Mouse (Mus musculus): ENCODE data around the gene Dffa. TPM values are rescaled to one million over a fixed set of nuclear protein-coding genes. Genes with fewer than 3 reads are reported as not detected.
"Not testable (repeated sequence)": the region's sequence is repeated elsewhere in the genome, so short reads cannot be mapped to it uniquely, and the experiment has no call there.

The Dffa gene
- polyA plus RNA-seq, 1 experiment from 2014 or later = 30.5 TPM

- Histone ChIP-seq H3K9me3 (peaks cover 4% of the 10 kb centered on the region; the same call in 1 of the 2 replicates), H3K27ac (no peak overlapping the region), H3K36me3 (replicated peaks) (peaks cover 100% of the 10 kb centered on the region), H3K27me3 (ENCODE audit: poor library complexity, severe bottlenecking) (no peaks in the 10 kb centered on the region), H3K4me3 (no peak overlapping the region), H3K4me1 (peaks cover 6% of the 10 kb centered on the region; the same call in 1 of the 2 replicates)
- WGBS = 86% methylated on average over 2 of the region's 2 CpGs
- DNase-seq (ENCODE audit: extremely low spot score, low spot score) = no peak
These were observed 55.3 kb downstream of the Dffa start for GRCm38 (mm10) chr4:149159203-149159602.

GRCm38 (mm10) chr4:149159891-149160290, 55.9 kb downstream of the Dffa start:
- no peak overlapping the region for H3K4me3 ChIP-seq
- H3K4me1 ChIP-seq = peaks cover 9% of the 10 kb centered on the region
- no peak for DNase-seq (ENCODE audit: extremely low spot score, low spot score)
- peaks cover 99% of the 10 kb centered on the region for H3K36me3 ChIP-seq (replicated peaks)
- 93% methylated on average over 13 of the region's 13 CpGs for WGBS
- H3K27ac ChIP-seq = no peak overlapping the region
- H3K9me3 ChIP-seq = peaks cover 3% of the 10 kb centered on the region; the same call in 1 of the 2 replicates
- H3K27me3 ChIP-seq (ENCODE audit: poor library complexity, severe bottlenecking) = no peaks in the 10 kb centered on the region

GRCm38 (mm10) chr4:149161166-149161565, 57.2 kb downstream of the Dffa start:
- no peaks in the 10 kb centered on the region for H3K27me3 ChIP-seq (ENCODE audit: poor library complexity, severe bottlenecking)
- H3K4me1 ChIP-seq = peaks cover 21% of the 10 kb centered on the region
- no peak for DNase-seq (ENCODE audit: extremely low spot score, low spot score)
- peaks cover 92% of the 10 kb centered on the region for H3K36me3 ChIP-seq (replicated peaks)
- no peak overlapping the region for H3K27ac ChIP-seq
- WGBS = 94% methylated on average over 6 of the region's 6 CpGs
- no peaks in the 10 kb centered on the region for H3K9me3 ChIP-seq
- no peak overlapping the region for H3K4me3 ChIP-seq

GRCm38 (mm10) chr4:149163196-149163595, 59.2 kb downstream of the Dffa start:
- Histone ChIP-seq H3K9me3 (no peaks in the 10 kb centered on the region), H3K4me1 (peaks cover 33% of the 10 kb centered on the region), H3K36me3 (replicated peaks) (peaks cover 72% of the 10 kb centered on the region), H3K27ac (no peak overlapping the region), H3K27me3 (ENCODE audit: poor library complexity, severe bottlenecking) (no peaks in the 10 kb centered on the region), H3K4me3 (no peak overlapping the region)
- no peak for DNase-seq (ENCODE audit: extremely low spot score, low spot score)
- WGBS = 86% methylated on average over 1 of the region's 1 CpGs

GRCm38 (mm10) chr4:149164150-149164549, 60.2 kb downstream of the Dffa start:
- WGBS = 83% methylated on average over 5 of the region's 5 CpGs
- H3K4me1 ChIP-seq = peaks cover 33% of the 10 kb centered on the region
- no peaks in the 10 kb centered on the region for H3K27me3 ChIP-seq (ENCODE audit: poor library complexity, severe bottlenecking)
- H3K27ac ChIP-seq = no peak overlapping the region
- peaks cover 62% of the 10 kb centered on the region for H3K36me3 ChIP-seq (replicated peaks)
- no peak overlapping the region for H3K4me3 ChIP-seq
- no peaks in the 10 kb centered on the region for H3K9me3 ChIP-seq
- no peak for DNase-seq (ENCODE audit: extremely low spot score, low spot score)

GRCm38 (mm10) chr4:149166215-149166946, 62.4 kb downstream of the Dffa start, which contains the start of gene Pgd:
Gene Pgd, minus strand, starts transcription at chr4:149166771.
- WGBS = under 1% methylated on average over 59 of the region's 59 CpGs
- H3K4me3 ChIP-seq = peak within 1 kb of the TSS; percentile 81
- peaks cover 40% of the 10 kb centered on the region for H3K36me3 ChIP-seq (replicated peaks)
- peak; percentile 97 for DNase-seq (ENCODE audit: extremely low spot score, low spot score)
- H3K4me1 ChIP-seq = peaks cover 37% of the 10 kb centered on the region
- H3K27me3 ChIP-seq (ENCODE audit: poor library complexity, severe bottlenecking) = no peaks in the 10 kb centered on the region
- H3K9me3 ChIP-seq = no peaks in the 10 kb centered on the region
- H3K27ac ChIP-seq = peak within 1 kb of the TSS; percentile 91

- 2% methylated on average over 27 of the region's 27 CpGs for WGBS
- H3K27ac ChIP-seq = peak overlapping the region; percentile 91
- H3K9me3 ChIP-seq = no peaks in the 10 kb centered on the region
- H3K36me3 ChIP-seq (replicated peaks) = peaks cover 33% of the 10 kb centered on the region
- H3K4me3 ChIP-seq = peak overlapping the region; percentile 81
- H3K4me1 ChIP-seq = peaks cover 37% of the 10 kb centered on the region
- DNase-seq (ENCODE audit: extremely low spot score, low spot score) = no peak
- no peaks in the 10 kb centered on the region for H3K27me3 ChIP-seq (ENCODE audit: poor library complexity, severe bottlenecking)
These were observed 63.1 kb downstream of the Dffa start for GRCm38 (mm10) chr4:149166957-149167611.

GRCm38 (mm10) chr4:149168016-149168415, 64.1 kb downstream of the Dffa start:
- Histone ChIP-seq H3K27ac (no peak overlapping the region), H3K9me3 (no peaks in the 10 kb centered on the region), H3K4me1 (peaks cover 37% of the 10 kb centered on the region), H3K36me3 (replicated peaks) (peaks cover 23% of the 10 kb centered on the region), H3K27me3 (ENCODE audit: poor library complexity, severe bottlenecking) (no peaks in the 10 kb centered on the region), H3K4me3 (peak overlapping the region; percentile 81; the same call in 1 of the 2 replicates)
- WGBS = 69% methylated on average over 2 of the region's 2 CpGs
- DNase-seq (ENCODE audit: extremely low spot score, low spot score) = no peak

- not testable (repeated sequence) for H3K36me3 ChIP-seq (replicated peaks); H3K27me3 ChIP-seq (ENCODE audit: poor library complexity, severe bottlenecking); DNase-seq (ENCODE audit: extremely low spot score, low spot score); H3K9me3 ChIP-seq; H3K27ac ChIP-seq; H3K4me3 ChIP-seq
- peaks cover 34% of the 10 kb centered on the region for H3K4me1 ChIP-seq
- 83% methylated on average over 7 of the region's 8 CpGs for WGBS
These were observed 66.0 kb downstream of the Dffa start for GRCm38 (mm10) chr4:149169926-149170325.

Other genes starting within 250 kb of the Dffa start
- gene Pex14, start 4.3 kb upstream of the Dffa start, polyA plus RNA-seq (2016; fragmentation: Nextera tagmentation; extraction: Ambion mirVana) = 54.4 and 58.9 TPM in 2 replicates
- 0.30 TPM in 1 of 2 replicates, not detected in the other for gene Cort, start 22.6 kb downstream of the Dffa start, polyA plus RNA-seq (2016; fragmentation: Nextera tagmentation; extraction: Ambion mirVana)
- gene Cenps, start 33.5 kb downstream of the Dffa start, polyA plus RNA-seq (2016; fragmentation: Nextera tagmentation; extraction: Ambion mirVana) = 64.8 and 69.1 TPM in 2 replicates
- gene Pgd, start 62.6 kb downstream of the Dffa start, polyA plus RNA-seq (2016; fragmentation: Nextera tagmentation; extraction: Ambion mirVana) = 169 and 172 TPM in 2 replicates
- gene Kif1b, start 203.5 kb downstream of the Dffa start, polyA plus RNA-seq (2016; fragmentation: Nextera tagmentation; extraction: Ambion mirVana) = 55.9 and 59.8 TPM in 2 replicates

Measured in forebrain, embryonic 10.5 days (tissue).